Mouse (Mus musculus) adrenal gland, adult 8-10 months (tissue): ENCODE results near the gene Mgll. TPM values are rescaled to one million over a fixed set of nuclear protein-coding genes. Genes with fewer than 3 reads are reported as not detected.

Source experiments
- DNase-seq: peaks from one replicate; pipeline ENCODE4 v3.0.0; 2022
- total RNA-seq, 4 experiments: library from RNA; stranded (reverse); gene quantifications; 2 replicates each; pipeline ENCODE4 v1.2.4; 2022

Mgll gene
- total RNA-seq, 4 experiments from 2014 or later, result 99.2 to 165 (median 135) TPM

GRCm38 (mm10) chr6:88718033-88718725 is 6.0 kb upstream of the Mgll start:
- no peak for DNase-seq

GRCm38 (mm10) chr6:88721059-88721458 is 3.2 kb upstream of the Mgll start:
- DNase-seq, result no peak

GRCm38 (mm10) chr6:88722906-88723305 is 1.3 kb upstream of the Mgll start:
- no peak for DNase-seq

DNA sequence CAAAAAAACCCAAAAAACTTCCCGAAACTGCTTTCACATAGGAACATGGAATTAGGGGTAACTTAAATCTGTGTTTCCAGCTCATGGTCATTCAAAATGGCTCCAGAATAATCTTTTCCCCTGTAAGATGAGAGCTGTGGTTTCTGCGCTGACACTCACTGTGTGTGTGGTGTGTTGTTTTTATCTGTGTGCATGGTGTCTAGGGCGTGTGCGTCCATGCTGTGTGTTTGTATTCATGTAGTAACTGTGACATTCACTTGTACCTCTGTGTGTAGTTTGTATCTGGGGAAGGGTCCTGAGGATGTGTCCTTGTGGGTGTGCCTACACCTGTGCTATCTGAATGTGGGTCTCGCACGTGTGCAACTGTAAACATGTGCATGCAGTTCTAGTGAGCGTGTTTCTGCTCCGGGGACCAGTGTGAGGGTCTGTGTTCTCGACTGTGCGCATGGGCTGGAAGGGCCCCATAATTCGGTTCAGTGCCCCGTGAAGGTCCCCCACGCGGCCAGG is 353 bp upstream of the Mgll start:
- DNase-seq, result no peak

DNA sequence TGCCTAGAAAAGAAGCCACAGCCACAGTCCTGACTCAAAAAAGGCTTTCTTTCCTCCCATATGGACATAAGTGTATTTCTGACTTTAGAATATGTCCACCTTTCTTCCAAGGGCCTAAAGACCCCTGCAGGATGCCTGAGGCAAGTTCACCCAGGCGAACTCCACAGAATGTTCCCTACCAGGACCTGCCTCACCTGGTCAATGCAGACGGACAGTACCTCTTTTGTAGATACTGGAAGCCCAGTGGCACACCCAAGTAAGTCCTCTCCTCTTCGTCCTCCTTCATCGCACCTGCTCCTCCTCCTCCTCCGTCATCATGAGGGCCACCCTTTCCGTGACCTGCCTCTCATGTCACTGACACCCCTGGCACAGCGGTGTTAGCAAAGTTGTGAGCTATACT is 1.4 kb downstream of the Mgll start:
- DNase-seq, result no peak

- DNase-seq, result peak; percentile 71
These were observed 2.3 kb downstream of the Mgll start for GRCm38 (mm10) chr6:88726252-88727211.

DNA sequence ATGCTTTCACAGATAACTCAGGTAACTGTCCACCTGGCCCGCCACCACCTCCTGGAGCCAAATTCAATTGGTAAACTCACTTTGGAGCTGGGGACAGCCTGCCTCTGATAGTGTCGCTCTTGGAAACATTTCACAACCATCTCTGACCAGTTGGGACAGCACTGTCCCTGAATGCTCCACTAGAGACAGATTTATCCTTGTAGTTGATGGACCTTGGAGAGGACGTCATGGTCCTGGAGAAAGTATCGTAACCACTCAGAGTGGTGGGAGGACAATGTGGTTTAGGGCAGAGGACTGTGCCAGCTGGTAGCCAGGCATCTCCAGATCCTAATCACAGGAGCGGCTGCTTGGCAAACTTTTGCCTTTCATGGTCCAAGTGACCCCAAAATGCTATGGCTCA is 3.3 kb downstream of the Mgll start:
- peak; percentile 66 for DNase-seq

DNA sequence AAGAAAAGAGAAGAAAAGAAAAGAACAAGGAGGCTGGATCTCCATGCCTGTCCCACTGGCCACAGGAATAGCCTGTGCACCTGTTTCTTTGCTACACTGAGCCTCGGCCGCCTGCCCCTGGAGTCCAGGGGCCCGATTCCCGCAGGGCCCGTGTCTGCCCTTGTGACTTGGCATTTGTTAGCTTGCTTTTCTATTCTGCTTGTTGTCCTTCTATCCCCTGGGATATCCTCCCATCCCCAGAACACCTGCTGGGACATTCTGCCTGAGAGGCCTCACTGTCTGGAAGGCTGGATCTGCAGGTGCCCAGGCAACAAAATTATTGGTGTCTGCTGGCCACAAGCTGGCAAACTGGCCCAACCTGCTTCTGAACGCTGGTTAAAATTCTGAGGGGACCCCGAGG is 3.8 kb downstream of the Mgll start:
- no peak for DNase-seq

DNA sequence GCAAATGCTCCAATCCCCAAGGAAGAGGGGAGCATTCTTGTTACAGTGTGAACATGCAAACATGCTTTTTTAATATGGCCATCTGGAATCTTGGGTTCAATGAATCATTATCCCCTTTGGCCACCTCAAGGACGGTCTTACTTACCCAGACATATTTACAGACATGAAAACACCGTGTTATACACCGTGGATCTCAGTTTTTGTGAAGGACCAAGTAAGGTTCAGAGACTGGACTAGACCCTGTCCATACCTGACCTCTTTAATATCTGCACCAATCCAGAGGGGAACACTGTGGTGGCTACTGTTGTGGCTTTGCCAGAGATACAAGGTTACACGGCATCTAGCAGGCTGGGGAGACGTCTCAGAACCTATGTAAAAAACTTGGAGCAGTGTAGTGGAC is 4.3 kb downstream of the Mgll start:
- no peak for DNase-seq

GRCm38 (mm10) chr6:88731211-88731751 is 7.1 kb downstream of the Mgll start:
- DNase-seq, result no peak

GRCm38 (mm10) chr6:88731991-88732390 is 7.8 kb downstream of the Mgll start:
- peak; percentile 89 for DNase-seq

GRCm38 (mm10) chr6:88732643-88733613 is 8.7 kb downstream of the Mgll start:
- no peak for DNase-seq

GRCm38 (mm10) chr6:88736337-88736736 is 12.1 kb downstream of the Mgll start:
- DNase-seq, result no peak

DNA sequence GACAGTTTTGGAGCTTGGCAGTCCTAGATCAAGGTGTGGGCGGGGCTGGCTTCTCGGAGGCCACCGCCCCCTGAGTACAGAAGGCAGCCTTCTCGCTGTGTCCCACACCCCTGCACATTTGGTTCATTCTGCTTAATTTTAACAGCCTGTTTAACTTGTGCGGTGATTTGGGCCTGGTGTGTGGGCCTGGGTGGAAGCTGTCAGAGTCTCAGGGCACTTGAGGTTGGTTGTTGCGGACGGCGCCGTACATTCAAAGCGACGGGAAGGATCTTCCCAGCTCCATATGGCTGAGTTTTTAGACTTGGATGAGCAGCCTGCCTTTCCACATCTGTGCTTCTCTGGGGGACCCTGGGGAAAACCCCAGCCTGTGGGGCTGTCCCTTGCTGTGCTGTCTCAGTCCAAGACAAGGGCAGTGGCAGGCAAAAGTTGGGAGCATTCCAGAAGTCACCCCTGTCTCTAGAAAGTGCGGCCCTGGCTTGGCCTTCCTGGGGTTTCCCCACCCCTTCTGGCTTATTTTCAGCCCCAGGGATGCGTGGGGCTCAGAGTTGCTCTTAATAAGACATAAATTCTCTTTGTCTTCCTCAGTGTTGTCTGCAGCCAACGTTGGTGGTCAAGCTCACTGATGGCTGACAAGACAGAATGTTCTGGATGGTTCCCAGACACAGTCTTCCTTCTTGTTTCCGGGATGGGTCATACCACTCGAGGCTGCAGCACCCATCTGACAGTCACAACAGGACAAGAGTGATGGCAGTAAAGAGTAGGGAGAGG is 12.7 kb downstream of the Mgll start:
- DNase-seq, result no peak

DNA sequence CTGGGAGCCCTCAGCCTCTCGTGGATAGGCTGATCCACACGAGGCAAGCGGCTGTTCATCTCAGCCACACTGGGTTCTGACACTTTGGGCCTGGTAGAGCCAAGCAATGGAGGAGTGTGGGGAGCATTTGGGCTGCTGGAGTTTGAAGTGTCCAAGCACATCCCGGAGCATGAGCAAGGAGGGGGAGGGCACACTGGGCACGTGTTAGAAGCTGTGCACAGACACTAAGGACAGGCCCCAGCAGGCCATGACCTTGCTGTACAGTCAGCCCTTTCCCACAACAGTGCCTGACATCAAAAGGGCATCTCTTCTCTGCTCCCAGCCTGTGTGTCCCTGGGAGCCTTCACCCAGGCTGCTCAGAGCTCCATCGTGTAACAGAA is 13.3 kb downstream of the Mgll start:
- peak; percentile 81 for DNase-seq

- no peak for DNase-seq
These were observed 16.8 kb downstream of the Mgll start for GRCm38 (mm10) chr6:88741041-88741440.

- no peak for DNase-seq
These were observed 17.6 kb downstream of the Mgll start for GRCm38 (mm10) chr6:88741791-88742190.

DNA sequence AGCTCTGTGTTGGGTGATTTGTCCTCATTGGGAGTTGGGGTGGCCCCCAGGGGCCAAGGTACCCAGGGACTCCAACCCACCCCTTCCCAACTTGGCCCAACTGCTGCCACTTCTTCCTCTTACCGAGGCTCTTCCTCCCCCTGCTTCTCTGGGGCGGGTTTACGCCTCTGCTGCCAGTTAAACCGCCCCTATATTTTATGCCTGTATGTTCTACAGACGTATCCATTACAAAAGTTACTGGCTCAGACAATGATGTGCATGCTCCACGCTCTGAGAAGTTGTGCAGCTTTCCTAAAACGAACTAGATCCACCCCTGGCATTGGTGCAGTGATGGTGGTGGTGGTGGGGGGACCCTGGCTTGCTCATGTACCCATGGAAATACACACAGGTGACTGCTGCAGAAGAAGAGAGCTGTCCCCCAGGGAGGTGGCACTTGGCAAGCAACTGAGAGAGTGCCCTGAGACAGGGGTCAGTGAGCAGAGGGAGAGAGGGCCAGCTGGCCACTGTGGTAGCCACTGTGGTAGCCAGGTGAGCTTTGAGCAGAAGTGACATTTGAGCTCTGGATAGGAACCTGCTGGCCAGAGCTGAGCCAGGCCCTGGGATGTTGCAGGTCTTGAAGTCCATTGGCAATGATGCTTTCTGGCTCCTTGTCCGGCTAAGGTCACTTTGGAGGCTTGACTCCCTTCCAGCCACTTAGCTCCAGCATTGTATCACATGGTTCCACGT is 18.2 kb downstream of the Mgll start:
- DNase-seq, result no peak

GRCm38 (mm10) chr6:88743601-88744291 is 19.5 kb downstream of the Mgll start:
- no peak for DNase-seq

- DNase-seq, result no peak
These were observed 20.8 kb downstream of the Mgll start for GRCm38 (mm10) chr6:88745027-88745426.
